Mouse (Mus musculus): Measurements from ENCODE around the gene Fgf13. TPM values are rescaled to one million over a fixed set of nuclear protein-coding genes. Genes with fewer than 3 reads are reported as not detected.
A peak's percentile ranks its signal among the peaks of the same experiment; 100 is the strongest.

The Fgf13 gene
- 3.8 and 8.0 TPM in 2 replicates for total RNA-seq (2017)

DNA sequence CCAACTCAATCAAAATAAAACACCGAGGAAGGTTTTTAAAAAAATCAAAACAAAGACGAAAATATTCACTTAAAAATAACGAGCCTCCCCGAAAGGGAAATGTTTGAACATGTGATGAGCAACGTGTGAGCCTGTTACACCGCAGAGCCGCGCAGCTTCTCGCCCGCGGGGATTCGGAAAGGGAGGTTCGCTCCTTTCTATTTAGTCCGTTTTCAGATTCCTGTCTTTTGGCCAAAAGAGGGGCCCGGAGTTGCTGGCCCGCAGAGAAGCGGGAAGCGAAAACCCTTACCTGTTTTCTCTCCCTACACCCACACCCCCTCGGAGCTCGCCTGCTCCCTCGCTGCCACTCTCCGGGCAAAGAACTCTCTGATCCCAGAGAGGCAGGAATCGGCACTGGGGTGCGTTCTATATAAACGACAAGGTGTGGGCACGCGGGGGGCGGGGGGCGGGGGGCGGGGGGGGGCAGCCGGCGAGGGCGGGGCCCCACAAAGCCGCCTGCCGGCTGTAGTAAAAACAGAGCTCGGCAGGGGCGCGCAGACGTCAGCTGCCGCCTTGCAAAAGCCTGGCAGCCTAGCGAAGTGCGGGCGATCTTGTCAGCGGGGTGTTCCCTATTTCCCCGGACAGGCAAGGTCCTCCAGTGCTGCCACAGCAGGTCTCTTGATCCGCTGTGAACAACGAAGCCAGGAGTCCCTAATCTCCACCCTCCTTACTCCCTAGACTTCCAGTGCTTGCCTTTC is at the start of gene Fgf13:
Fgf13 (minus strand) TSS at position 377 of the 737 bp plus-strand sequence.
- ATAC-seq (ENCODE audit: extremely low read depth, insufficient number of reproducible peaks, low FRiP score, poor library complexity, severe bottlenecking) = peak; percentile 55; the same call in 1 of the 2 replicates

DNA sequence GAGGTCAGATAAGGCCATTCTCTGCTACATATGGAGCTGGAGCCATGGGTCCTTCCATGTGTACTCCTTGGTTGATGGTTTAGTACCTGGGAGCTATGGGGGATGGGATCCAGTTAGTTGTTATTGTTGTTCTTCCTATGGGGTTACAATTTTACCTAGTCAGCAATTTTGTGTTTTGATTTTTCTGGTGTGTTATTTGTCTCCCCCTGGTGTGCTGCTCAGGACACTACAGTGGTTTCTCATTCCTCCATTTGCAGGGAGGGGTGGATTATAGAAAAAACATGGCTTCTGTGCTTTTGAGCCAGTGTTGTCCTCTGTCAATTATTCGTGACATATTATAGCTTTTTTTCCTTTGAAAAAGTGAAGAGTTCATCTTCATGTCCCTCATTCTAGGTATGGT is 38.7 kb upstream of the Fgf13 start:
- peak; percentile 58; the same call in 1 of the 2 replicates for ATAC-seq (ENCODE audit: extremely low read depth, insufficient number of reproducible peaks, low FRiP score, poor library complexity, severe bottlenecking)

DNA sequence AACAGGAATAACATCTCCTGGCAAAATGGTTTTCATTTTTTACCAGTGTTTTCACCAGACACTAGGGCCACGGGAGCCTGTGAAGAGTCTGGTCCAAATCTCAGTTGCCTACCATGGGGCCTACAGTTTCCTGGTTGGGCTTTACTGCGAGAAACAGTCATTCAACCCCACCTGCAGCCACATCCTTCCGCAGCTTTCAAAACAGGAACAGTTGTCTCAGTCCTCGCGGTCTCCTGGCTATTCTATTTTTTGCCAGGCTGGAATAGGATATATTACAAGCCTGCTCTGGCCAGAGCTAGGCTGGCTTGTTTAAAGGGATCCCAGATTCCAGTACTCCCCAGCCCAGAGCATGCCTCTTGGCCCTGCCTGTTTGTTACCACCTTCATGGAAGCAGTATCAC is 21.2 kb upstream of the Fgf13 start:
- ATAC-seq (ENCODE audit: extremely low read depth, insufficient number of reproducible peaks, low FRiP score, poor library complexity, severe bottlenecking) = peak; percentile 77

DNA sequence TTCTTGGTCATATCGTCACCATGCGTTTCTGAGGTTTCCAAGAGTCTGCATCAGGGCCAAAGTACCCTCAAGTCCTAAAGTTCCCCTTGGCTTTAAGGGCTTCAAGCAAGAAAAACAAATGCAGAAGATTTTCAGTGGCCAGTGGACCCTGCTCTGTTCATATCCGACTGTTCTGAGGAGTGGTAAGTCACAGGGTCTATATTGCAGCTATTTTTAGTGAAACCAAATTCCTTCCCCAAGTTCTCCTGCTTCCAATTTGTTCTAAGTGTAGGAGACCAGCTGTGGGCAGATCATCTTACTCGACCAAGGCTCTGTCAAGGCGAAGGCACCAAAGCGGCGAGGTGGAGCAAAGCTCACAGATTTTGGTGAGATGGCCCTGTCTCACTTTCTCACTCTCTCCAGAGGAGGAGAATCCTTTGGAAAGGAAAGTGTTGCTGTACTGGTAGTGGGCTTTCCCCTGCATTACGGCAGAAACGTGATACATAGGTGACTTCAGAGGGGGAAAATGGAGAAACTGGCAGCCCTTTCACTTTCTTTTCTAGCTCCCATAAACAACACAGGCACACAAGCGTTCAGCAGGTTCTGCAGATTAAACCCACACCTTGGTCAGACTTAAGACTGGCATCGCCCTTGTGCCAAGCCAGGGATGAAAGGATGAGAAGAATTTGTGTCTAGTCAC is 17.8 kb upstream of the Fgf13 start:
- 0 out of 2 replicates have a peak, but pooled peaks have one; percentile 19 for ATAC-seq (ENCODE audit: extremely low read depth, insufficient number of reproducible peaks, low FRiP score, poor library complexity, severe bottlenecking)

DNA sequence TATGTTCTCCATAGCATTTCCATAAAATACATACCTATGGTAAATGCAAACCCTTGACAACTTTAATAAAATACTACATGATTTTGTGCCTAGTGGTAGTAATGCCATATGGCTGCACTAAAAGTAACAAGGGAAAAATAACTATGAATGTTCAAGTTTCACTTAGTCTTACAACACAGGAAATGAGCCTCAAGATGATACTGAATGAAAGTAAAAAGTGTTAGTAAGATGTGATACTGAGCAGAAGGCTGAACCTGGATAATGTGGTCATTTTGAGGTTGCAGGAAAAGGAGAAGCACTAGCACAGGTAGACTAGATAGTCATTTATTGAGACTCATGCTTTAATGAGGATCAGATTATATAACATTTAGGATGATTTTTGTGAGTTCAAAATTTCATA is 16.2 kb upstream of the Fgf13 start:
- no peak for ATAC-seq (ENCODE audit: extremely low read depth, insufficient number of reproducible peaks, low FRiP score, poor library complexity, severe bottlenecking)

DNA sequence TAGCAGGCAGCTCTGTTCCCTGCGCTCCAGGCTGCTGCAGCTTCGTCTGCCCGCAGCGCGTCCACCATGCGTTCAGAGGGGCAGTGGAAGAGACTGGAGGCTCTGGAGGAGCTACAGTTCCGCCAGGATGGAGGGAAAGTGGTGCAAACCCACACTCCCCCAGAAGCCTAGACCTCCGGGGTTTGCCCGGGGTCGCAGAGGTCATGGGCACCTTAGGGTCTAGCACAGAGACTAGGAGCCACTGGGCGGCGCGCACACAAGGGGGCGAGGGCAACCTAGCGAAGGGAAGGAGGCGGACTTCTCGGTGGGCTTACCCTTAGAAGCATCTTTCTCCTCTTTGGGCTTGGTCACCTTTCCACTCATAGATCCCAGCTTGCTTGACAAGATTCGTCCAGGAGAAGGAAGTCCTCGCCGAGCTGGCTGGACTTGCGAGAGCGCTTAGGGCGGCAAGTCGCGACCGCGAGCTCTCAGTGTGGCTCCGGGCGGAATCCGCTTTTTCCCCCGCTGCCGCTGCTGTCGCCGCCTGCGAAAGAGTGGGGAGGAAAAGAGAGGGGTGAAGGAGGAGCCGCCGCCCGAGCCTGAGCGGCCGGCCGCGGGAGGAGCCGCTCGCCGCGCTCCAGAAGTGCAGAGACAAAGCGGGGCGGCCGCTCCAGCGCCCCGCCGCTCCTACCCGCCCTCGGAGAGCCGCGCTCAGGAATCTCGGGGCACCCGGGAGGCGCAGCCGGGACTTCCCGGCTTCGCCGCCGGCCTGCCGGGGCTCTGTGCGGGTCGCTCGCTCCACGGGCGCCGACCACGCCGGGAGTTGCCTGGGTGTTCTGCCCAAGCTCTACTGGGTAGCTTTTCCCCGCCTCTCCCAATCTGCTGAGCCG is 811 bp downstream of the Fgf13 start:
- peak; percentile 20; the same call in 1 of the 2 replicates for ATAC-seq (ENCODE audit: extremely low read depth, insufficient number of reproducible peaks, low FRiP score, poor library complexity, severe bottlenecking)

DNA sequence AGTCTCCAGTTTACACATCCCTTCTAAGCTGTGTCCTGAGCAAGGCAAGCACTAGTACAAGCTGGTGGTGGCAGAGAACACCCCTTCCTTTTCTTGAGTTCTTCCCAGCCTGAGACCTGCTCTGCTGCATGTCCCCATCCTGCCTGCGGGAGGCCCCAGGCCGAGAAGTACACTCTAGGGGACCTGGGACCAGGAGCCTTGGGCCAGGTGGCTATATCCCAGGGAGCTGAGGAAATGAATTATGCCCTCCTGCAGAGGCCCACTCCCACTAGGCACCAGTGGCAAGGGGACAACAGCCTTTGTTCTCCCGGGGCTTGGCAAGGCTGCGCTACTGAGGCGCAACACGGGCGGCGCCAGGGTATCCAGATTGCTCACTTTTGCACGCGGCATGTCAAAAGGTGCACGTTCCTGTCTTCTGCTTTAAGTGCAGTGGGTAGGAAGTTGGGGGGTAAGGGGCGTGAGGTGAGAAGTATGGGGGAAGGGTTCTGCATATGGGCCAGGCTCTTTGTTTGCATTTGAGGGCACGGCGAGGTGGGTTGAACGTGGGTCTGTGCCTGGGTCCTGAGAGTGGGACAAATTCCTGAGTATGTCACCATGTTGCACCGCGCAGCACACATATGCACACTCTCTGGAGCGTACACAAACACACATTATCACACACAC is 1.7 kb downstream of the Fgf13 start:
- ATAC-seq (ENCODE audit: extremely low read depth, insufficient number of reproducible peaks, low FRiP score, poor library complexity, severe bottlenecking) = peak; percentile 50; the same call in 1 of the 2 replicates

DNA sequence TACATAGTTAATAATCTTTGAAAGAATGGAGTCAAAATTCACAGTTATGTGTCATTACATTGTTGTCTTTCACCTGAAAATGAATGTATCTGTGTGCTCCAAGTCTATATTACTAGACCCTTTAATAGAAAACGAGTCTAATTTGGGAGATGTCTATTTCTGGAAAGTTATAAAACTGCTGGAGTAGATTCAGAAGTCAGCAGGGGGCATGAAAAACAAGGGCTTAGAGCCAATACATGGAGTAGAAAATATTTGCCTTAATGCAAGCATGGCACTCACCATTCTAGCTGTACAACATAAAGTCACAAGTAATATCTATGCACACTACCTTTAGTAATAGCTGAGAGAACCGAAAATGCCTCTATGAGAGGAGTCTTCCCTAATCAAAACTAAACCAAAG is 19.9 kb downstream of the Fgf13 start:
- ATAC-seq (ENCODE audit: extremely low read depth, insufficient number of reproducible peaks, low FRiP score, poor library complexity, severe bottlenecking) = no peak

DNA sequence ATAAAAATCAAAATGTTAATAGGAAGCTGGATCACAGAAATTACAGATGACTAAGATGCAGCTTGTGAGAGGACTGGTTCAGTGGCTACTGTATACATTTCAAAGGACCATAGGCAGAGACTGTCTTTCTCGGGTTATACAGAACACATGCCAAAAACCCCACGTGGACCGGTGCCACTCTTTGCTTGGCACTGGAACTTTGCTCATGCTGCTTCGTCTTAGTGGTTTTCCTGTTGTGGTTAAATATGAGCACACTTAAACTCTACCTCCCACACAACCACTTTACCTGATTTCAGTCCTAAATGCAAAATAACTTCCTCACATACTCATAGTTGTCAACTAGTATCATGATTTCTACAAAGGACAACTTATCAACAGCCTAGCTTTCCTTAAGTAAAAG is 59.6 kb downstream of the Fgf13 start:
- ATAC-seq (ENCODE audit: extremely low read depth, insufficient number of reproducible peaks, low FRiP score, poor library complexity, severe bottlenecking) = 0 out of 2 replicates have a peak, but pooled peaks have one; percentile 26

DNA sequence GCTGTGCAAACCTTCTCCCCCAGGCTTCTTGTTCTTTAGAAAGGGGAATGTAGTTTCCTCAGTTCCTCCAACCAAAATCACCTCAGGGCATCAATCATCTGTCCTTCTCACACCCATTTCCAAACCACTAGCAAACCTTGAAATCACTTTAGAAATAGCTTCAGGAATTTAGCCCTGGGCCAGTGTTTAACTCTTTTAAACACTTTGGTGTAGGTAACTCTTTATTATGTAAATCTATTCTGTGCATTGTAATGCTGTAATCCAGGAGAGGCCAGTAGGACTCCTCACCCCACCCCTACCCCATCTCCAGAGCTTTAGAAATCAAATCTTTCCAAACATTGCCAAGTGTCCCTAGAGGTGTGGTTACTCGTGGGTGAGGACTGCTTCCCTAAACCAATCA is 74.5 kb downstream of the Fgf13 start:
- no peak for ATAC-seq (ENCODE audit: extremely low read depth, insufficient number of reproducible peaks, low FRiP score, poor library complexity, severe bottlenecking)

DNA sequence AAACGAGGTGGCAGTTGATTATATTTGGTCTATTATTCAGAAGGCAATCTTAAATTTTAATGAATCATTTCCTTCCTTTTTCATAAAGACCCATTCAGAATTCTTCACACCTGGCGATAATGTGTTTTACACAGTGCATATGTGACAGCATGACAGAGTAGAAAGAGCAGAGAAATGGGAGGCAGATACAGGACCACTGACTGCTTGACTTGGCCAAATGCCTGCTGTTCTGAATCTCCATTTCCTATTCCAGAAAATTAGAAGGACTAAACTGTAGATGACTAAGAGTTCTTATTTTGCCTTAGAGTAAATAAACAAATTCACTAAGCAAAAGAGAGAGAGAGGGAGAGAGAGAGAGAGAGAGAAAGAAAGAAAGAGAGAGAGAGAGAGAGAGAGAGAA is 82.4 kb downstream of the Fgf13 start:
- ATAC-seq (ENCODE audit: extremely low read depth, insufficient number of reproducible peaks, low FRiP score, poor library complexity, severe bottlenecking) = no peak

DNA sequence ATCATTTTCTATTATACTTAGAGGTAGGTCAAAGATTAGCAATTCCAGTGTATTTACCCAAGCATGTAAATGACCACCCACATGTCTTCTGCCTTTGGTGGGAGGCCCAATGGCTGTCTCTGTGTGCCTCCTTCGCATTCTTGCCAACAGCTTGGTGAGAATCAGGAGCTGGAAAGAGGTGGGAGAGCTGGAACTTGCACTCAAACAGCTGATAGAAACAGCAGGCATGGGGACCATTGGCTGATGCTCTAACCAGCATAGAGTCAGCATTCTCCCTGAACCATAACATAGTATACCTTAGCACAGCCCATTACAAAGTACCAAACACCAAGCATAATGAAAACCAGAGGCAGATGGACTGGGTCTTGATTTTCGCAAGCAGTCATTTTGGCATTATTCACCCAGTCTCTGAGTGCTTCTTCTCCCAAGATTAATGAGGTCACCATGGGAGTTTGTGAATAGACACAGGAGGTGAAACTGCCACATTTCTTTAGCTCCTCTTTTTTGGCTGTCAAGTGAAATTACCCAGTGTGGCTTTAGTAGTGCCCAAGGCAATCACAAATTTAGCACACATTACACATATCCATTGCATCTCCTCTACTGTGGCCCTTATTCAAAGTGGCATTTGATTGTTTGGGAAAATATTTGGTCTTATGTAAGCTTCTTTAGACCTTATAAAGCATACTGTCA is 165.1 kb downstream of the Fgf13 start:
- ATAC-seq (ENCODE audit: extremely low read depth, insufficient number of reproducible peaks, low FRiP score, poor library complexity, severe bottlenecking) = no peak

DNA sequence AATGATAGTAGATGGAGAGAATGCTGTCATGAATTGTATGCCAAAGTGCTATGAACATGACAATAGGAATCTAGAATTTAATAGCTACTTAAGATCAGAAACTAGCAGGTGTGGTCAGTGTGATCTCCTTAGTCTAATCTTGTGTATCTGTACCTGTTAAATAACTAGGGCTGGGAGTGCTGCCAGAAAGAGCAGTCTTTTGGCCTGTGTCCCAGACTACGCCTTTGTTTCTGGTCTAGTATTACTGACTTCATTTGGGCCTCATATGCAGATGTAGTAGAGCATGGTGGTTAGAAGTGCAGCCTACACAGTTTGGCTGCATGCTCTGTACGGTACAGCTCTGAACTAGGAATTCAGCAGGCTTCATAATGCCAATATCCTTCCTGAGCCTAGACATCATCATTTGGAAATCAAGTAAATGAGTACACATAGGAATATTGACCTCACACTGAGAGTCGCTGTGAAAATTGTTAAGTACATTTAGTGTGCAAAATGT is 276.9 kb downstream of the Fgf13 start:
- ATAC-seq (ENCODE audit: extremely low read depth, insufficient number of reproducible peaks, low FRiP score, poor library complexity, severe bottlenecking) = no peak

DNA sequence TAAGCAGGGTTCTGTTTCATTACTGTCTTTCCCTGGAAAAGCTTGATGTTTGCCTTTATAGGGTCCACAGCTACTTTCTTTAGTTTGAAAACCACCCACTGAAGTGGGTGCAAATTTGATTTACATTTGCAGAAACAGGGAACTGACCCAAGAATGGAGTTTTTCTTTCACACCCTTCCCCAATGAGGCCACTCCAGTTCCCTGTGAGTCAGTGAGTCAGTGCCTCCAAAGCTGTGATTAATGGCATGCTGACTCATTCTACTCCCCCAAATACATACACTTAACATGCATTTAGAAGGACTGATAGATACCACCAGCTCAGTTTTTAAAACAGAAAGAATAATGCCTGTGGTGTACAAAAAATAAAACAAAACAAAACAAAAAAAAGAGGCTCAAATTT is 316.3 kb downstream of the Fgf13 start:
- no peak for ATAC-seq (ENCODE audit: extremely low read depth, insufficient number of reproducible peaks, low FRiP score, poor library complexity, severe bottlenecking)

DNA sequence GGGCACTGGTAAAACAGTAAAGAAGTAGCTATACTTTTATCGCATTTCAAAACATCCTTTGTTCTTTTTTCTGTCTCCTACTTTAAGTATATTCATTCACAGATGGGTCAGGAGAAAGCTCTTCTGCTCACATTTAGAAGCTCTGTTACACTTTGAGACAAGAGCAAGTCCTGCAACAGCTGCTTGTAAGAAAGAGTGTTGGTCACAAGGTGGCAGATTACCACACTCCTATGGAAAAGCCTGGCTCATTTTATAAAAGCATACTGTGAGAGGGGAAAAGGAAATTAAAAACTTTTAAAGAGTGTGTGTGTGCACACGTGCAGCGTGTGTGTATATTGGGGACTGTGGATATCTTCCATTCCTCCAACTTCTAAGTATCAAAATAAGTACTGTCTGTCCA is 324.1 kb downstream of the Fgf13 start:
- no peak for ATAC-seq (ENCODE audit: extremely low read depth, insufficient number of reproducible peaks, low FRiP score, poor library complexity, severe bottlenecking)

DNA sequence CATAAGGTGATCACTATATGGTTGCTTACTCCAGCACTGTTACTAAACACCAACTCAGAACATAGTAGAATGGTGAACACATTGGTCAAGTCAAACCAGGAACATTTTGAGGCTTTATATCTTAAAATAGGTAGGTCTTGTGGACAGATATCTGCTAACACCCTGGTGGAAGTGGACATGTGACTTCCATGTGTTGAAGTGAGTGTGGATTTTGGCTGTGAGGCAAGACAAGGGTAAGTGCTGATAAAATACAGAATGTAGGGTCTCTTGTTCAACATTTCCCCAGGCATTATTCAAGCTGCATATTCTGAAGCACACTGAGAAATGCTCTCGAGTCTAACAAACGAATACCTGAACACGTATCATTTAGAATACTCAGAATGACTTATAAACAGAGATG is 324.7 kb downstream of the Fgf13 start:
- ATAC-seq (ENCODE audit: extremely low read depth, insufficient number of reproducible peaks, low FRiP score, poor library complexity, severe bottlenecking) = no peak

DNA sequence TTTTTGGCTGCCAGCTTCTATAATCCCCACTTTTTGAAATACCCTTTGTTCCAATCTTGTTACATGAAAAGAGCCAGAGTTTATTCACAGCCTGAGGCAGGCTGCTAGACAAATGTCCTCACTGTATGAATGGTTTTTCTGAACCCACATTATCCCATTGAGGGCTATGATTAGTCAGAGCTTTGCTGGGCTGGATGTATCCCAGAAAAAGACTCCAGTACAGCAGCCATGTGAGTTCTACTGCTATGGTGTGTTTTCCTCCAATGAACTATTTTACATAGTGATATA is 326.5 kb downstream of the Fgf13 start:
- ATAC-seq (ENCODE audit: extremely low read depth, insufficient number of reproducible peaks, low FRiP score, poor library complexity, severe bottlenecking) = no peak

DNA sequence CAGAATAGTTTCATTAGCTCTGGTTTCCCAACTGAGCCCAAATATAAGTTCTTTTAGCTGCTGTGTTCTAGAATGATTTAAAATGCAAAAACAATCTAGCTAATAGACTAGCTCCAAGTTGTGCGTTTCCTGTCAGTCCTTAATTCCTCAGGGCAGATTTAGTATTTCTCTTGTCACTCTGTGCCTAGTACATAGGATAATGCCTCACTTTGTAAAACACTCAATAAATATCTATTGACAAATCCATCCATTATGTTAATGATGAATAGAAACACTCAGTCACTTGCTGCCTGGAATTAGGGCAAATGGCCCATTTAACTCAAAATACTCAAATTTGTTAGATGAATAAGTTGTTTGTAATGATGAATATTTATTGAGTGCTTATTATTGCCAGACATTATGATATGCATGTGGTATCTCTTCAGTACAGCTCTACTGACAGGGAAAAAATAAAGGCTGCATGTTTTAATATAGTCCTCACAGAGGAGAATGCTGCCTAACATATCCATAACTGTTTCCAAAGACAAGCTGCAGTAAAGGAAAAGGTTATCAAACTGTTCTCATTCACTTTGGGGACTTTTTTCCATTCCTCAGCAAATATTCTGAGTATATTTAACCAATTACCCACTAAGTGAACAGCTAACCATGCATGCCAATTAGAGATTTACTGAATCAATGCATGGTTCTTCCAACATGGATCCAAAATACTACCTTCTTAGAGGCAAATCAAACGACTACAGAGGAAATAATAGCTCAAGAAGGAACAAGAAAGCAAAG is 327.0 kb downstream of the Fgf13 start:
- no peak for ATAC-seq (ENCODE audit: extremely low read depth, insufficient number of reproducible peaks, low FRiP score, poor library complexity, severe bottlenecking)
